Mouse (Mus musculus) erythroblast, embryonic 14.5 days (primary cell): ENCODE measurements around the gene Drap1.

Experiments
- GATA1 ChIP-seq: IDR thresholded peaks from 2 replicates; pipeline ENCODE4 v1.6.1; 2012; ENCODE audit warnings: low read length, inconsistent platforms, mixed read lengths
- TAL1 ChIP-seq: IDR thresholded peaks from 3 replicates; pipeline ENCODE4 v1.6.1; 2012; ENCODE audit warnings: low read length, inconsistent platforms, mixed read lengths

- TF ChIP-seq TAL1 (no peak), GATA1 (no peak)
Observed at GRCm38 (mm10) chr19:5388588-5389242, 36.1 kb downstream of the Drap1 start, which contains the start of gene Sart1.
